Mouse (Mus musculus) right cerebral cortex, adult 2 months (tissue): ENCODE data around the gene Zcchc10.
A peak's percentile ranks its signal among the peaks of the same experiment; 100 is the strongest.
"Not testable (repeated sequence)": the region's sequence is repeated elsewhere in the genome, so short reads cannot be mapped to it uniquely, and the experiment has no call there.

Source experiments
- DNase-seq, 2 experiments: peaks; one replicate each; pipeline ENCODE4 v3.0.0; 2021 to 2022; ENCODE audit warnings: low spot score in 2 of 2

The Zcchc10 gene

GRCm38 (mm10) chr11:53316996-53317395, 7.5 kb upstream of the Zcchc10 start:
- DNase-seq, result peak in 1 of 2 experiments; percentile 12

GRCm38 (mm10) chr11:53318041-53318440, 6.4 kb upstream of the Zcchc10 start:
- DNase-seq, result no peak

- not testable (repeated sequence) for DNase-seq
Observed at GRCm38 (mm10) chr11:53318568-53318967, 5.9 kb upstream of the Zcchc10 start.

GRCm38 (mm10) chr11:53319867-53320266, 4.6 kb upstream of the Zcchc10 start:
- DNase-seq, result not testable (repeated sequence)

- no peak for DNase-seq
Observed at GRCm38 (mm10) chr11:53330325-53330724, 5.8 kb downstream of the Zcchc10 start.

GRCm38 (mm10) chr11:53331121-53331520, 6.6 kb downstream of the Zcchc10 start:
- DNase-seq, result no peak

GRCm38 (mm10) chr11:53332076-53332680, 7.7 kb downstream of the Zcchc10 start:
- DNase-seq, result no peak

- no peak for DNase-seq
Observed at GRCm38 (mm10) chr11:53335505-53336181, 11.2 kb downstream of the Zcchc10 start.

- no peak for DNase-seq
Observed at GRCm38 (mm10) chr11:53336182-53336571, 11.7 kb downstream of the Zcchc10 start.

- DNase-seq, result no peak
Observed at GRCm38 (mm10) chr11:53336924-53337323, 12.4 kb downstream of the Zcchc10 start.

- DNase-seq, result no peak
Observed at GRCm38 (mm10) chr11:53337684-53338083, 13.2 kb downstream of the Zcchc10 start.

GRCm38 (mm10) chr11:53341019-53341418, 16.5 kb downstream of the Zcchc10 start:
- not testable (repeated sequence) for DNase-seq

- DNase-seq, result no peak
Observed at GRCm38 (mm10) chr11:53342711-53343110, 18.2 kb downstream of the Zcchc10 start.

GRCm38 (mm10) chr11:53345328-53345727, 20.8 kb downstream of the Zcchc10 start:
- no peak for DNase-seq

- DNase-seq, result no peak
Observed at GRCm38 (mm10) chr11:53345738-53346137, 21.3 kb downstream of the Zcchc10 start.

- DNase-seq, result peak; percentile 79 to 87
Observed at GRCm38 (mm10) chr11:53350291-53351223, 26.1 kb downstream of the Zcchc10 start, which contains the start of gene Aff4. Gene Aff4, plus strand, starts transcription at chr11:53350833.

- peak; percentile 53 to 66 for DNase-seq
Observed at GRCm38 (mm10) chr11:53351224-53351942, 26.9 kb downstream of the Zcchc10 start.

GRCm38 (mm10) chr11:53351943-53352590, 27.6 kb downstream of the Zcchc10 start:
- no peak for DNase-seq

GRCm38 (mm10) chr11:53358504-53359155, 34.2 kb downstream of the Zcchc10 start:
- DNase-seq, result no peak

- no peak for DNase-seq
Observed at GRCm38 (mm10) chr11:53367032-53367431, 42.6 kb downstream of the Zcchc10 start.

- DNase-seq, result no peak
Observed at GRCm38 (mm10) chr11:53378918-53379317, 54.4 kb downstream of the Zcchc10 start.
